Mouse (Mus musculus) C2C12 (cell line): ENCODE results near the gene Asrgl1. TPM values are rescaled to one million over a fixed set of nuclear protein-coding genes. Genes with fewer than 3 reads are reported as not detected.

Experiments
- H3K27me3 ChIP-seq: one replicate; pipeline ENCODE4 v1.6.1; 2011; ENCODE audit not compliant: control insufficient read depth, insufficient read depth, insufficient read length
- H3K36me3 ChIP-seq: one replicate; pipeline ENCODE4 v1.6.1; 2011; ENCODE audit not compliant: control insufficient read depth, insufficient read depth
- H3K4me3 ChIP-seq: one replicate; pipeline ENCODE4 v1.5.1; 2011; ENCODE audit warnings: mild to moderate bottlenecking, control low read depth; ENCODE audit not compliant: poor library complexity, insufficient read depth, severe bottlenecking
- H3K79me2 ChIP-seq: one replicate; pipeline ENCODE4 v1.6.1; 2011; ENCODE audit not compliant: control insufficient read depth, insufficient read depth
- H3K79me3 ChIP-seq: one replicate; pipeline ENCODE4 v1.6.1; 2011; ENCODE audit warnings: low read depth, control low read depth
- H3ac ChIP-seq: one replicate; pipeline ENCODE3; 2011; ENCODE audit warnings: low read depth; ENCODE audit not compliant: control insufficient read depth, insufficient read length
- CEBPB ChIP-seq: IDR thresholded peaks from one replicate; pipeline ENCODE4 v1.6.1; 2011; ENCODE audit warnings: low read depth, mild to moderate bottlenecking, control low read depth, moderate library complexity
- CTCF ChIP-seq: IDR thresholded peaks from one replicate; pipeline ENCODE4 v1.5.1; 2011; ENCODE audit not compliant: control insufficient read depth, insufficient read depth, insufficient read length
- FOSL1 ChIP-seq: IDR thresholded peaks from one replicate; pipeline ENCODE4 v1.8.0; 2011; ENCODE audit warnings: mild to moderate bottlenecking, low read length; ENCODE audit not compliant: poor library complexity, insufficient read depth, severe bottlenecking
- MAX ChIP-seq: IDR thresholded peaks from one replicate; pipeline ENCODE4 v1.6.1; 2011; ENCODE audit warnings: mild to moderate bottlenecking, control low read depth
- MYOD1 ChIP-seq: IDR thresholded peaks from one replicate; pipeline ENCODE4 v1.6.1; 2011; ENCODE audit warnings: low read depth; ENCODE audit not compliant: control insufficient read depth, insufficient read length
- MYOG ChIP-seq: IDR thresholded peaks from one replicate; pipeline ENCODE4 v1.6.1; 2011; ENCODE audit not compliant: control insufficient read depth, insufficient read length; ENCODE audit errors: extremely low read depth
- USF1 ChIP-seq: IDR thresholded peaks from one replicate; pipeline ENCODE4 v1.6.1; 2011; ENCODE audit warnings: low read depth, mild to moderate bottlenecking, control low read depth, moderate library complexity
- polyA plus RNA-seq: library from polyadenylated mRNA; unstranded; fragments of >200 nt; fragmentation: generic; extraction: Trizol; gene quantifications from one replicate; pipeline ENCODE4 v1.2.1, GENCODE M21; 2012; ENCODE audit warnings: missing spikeins

Gene Asrgl1
- polyA plus RNA-seq, 1 experiment: 4.1 TPM

DNA sequence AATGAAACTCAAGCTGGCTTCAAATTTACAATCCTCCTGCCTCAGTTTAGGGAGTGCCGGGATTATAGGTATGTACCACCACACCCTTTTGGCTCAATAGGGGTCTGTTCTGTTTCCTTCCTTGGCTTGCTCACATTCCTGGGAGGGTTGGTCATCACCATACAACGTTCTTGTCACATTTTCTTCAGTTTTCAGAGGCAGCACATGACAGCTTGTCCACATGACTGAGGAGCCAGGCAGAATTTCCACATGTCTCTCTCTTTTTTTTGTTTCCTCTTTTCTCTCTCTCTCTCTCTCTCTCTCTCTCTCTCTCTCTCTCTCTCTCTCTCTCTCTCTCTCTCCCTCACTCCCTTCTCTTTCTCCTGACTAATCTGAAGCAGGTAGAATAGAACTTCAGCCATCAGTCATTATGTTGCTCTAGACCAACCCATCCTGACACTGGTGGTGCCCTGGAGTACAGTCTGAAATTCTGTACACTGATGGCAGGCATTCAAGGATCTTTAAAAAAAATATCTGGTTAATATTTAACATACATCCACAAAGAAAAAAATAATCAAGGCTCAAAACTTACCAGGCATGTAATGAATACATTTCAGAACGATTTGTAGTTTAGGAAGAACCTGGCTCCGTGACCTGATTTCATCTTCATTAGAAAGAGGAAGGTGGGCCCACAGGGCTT lies 58.3 kb downstream of the Asrgl1 start:
- no peaks in the 10 kb centered on the region for H3K27me3 ChIP-seq
- H3K79me2 ChIP-seq: no peaks in the 10 kb centered on the region
- no peaks in the 10 kb centered on the region for H3K36me3 ChIP-seq
- H3ac ChIP-seq: no peak overlapping the region
- TF ChIP-seq USF1 (peak; percentile 95), MAX (peak; percentile 76), FOSL1 (peak; percentile 41), CTCF (no peak), MYOG (no peak), MYOD1 (no peak), CEBPB (no peak)
- no peaks in the 10 kb centered on the region for H3K79me3 ChIP-seq
- no peak overlapping the region for H3K4me3 ChIP-seq

GRCm38 (mm10) chr19:9076035-9076434 lies 59.4 kb downstream of the Asrgl1 start:
- Histone ChIP-seq H3K4me3 (no peak overlapping the region), H3K79me3 (no peaks in the 10 kb centered on the region), H3K79me2 (no peaks in the 10 kb centered on the region), H3K36me3 (no peaks in the 10 kb centered on the region), H3K27me3 (no peaks in the 10 kb centered on the region), H3ac (no peak overlapping the region)
- TF ChIP-seq MYOD1: no peak
- TF ChIP-seq FOSL1: no peak
- no peak for TF ChIP-seq MYOG
- no peak for TF ChIP-seq CEBPB
- no peak for TF ChIP-seq CTCF
- no peak for TF ChIP-seq MAX
- TF ChIP-seq USF1: no peak

DNA sequence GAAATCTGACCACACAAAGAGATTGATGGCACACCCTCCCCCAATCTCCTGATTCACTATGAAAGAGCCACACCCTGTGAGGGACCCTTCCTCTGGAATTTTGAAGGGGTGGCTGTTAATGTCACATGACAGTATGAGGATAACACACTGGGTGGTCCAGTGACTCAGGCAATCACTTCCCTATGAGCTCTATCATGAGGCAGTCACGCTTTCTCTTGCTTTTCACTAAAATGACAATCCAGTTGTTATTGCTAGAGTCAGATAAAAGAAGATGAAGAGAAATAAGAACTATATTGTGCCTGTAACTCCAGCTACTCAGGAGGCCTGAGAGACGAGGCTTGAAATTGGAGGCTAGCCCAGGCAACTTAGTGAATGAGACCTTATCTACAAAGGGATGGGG lies 59.9 kb downstream of the Asrgl1 start:
- no peaks in the 10 kb centered on the region for H3K27me3 ChIP-seq
- H3ac ChIP-seq: no peak overlapping the region
- H3K79me3 ChIP-seq: no peaks in the 10 kb centered on the region
- no peak overlapping the region for H3K4me3 ChIP-seq
- no peak for TF ChIP-seq MYOD1
- TF ChIP-seq USF1: peak; percentile 77
- TF ChIP-seq CEBPB: no peak
- TF ChIP-seq CTCF: no peak
- TF ChIP-seq MAX: no peak
- no peaks in the 10 kb centered on the region for H3K36me3 ChIP-seq
- H3K79me2 ChIP-seq: no peaks in the 10 kb centered on the region

DNA sequence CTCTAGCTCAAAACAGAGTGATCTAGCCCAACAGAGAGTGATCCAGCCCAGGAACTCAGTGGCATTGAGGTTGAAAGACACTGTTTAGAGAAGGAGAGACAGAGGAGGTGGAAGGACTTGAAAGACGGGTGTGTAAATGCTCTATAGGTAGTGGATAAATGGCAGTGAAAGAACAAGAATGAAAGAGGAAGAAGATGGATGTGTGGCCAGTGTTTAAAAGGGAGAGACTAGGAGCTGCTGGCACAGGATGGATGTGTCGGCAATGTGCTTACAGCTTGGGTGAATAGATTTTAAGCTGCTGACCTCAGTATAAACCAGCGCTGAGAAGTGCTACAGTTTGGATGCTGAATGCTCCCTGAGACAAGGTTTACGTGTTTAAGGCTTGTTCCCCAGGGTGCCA lies 61.0 kb downstream of the Asrgl1 start:
- no peaks in the 10 kb centered on the region for H3K36me3 ChIP-seq
- H3K27me3 ChIP-seq: no peaks in the 10 kb centered on the region
- H3K79me3 ChIP-seq: no peaks in the 10 kb centered on the region
- no peak overlapping the region for H3K4me3 ChIP-seq
- TF ChIP-seq MYOG (no peak), MAX (no peak), CTCF (no peak), USF1 (no peak), CEBPB (no peak), FOSL1 (no peak), MYOD1 (no peak)
- H3K79me2 ChIP-seq: no peaks in the 10 kb centered on the region
- H3ac ChIP-seq: peak overlapping the region; percentile 31

DNA sequence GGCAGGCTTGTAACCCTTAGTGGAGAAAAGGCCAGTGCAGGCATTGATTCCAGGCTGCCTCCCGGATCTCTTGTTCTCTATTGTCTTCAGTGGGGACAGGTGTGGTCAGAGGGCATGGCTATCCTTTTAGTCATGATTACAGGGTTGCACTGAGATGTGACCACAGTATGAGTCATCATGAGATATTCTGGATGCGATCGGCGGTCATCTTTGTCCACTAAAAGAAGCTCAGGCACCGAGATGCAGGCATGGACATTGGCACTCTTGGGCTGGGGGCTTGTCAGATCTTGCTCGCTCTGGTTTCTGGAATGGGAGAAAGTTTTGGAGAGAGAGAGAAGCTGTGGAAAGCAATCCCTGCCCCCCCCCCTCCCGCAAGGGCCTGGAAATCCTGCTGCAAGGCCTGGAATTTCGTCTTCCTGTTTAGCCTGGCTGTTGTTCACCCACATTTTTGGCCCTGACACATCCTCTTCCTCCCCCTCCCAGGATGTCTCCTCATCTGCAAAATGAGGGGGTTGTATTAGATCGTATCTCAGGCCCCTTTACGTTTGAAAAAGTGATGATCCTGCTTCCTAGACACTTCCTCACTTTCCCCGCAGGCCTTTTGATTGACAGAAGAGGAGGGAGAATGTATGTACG lies 61.5 kb downstream of the Asrgl1 start:
- Histone ChIP-seq H3K27me3 (no peaks in the 10 kb centered on the region), H3ac (peak overlapping the region; percentile 31), H3K79me2 (no peaks in the 10 kb centered on the region), H3K36me3 (no peaks in the 10 kb centered on the region), H3K79me3 (no peaks in the 10 kb centered on the region), H3K4me3 (no peak overlapping the region)
- TF ChIP-seq USF1 (no peak), FOSL1 (peak; percentile 100), CTCF (no peak), CEBPB (peak; percentile 37), MAX (no peak), MYOD1 (peak; percentile 87), MYOG (no peak)

DNA sequence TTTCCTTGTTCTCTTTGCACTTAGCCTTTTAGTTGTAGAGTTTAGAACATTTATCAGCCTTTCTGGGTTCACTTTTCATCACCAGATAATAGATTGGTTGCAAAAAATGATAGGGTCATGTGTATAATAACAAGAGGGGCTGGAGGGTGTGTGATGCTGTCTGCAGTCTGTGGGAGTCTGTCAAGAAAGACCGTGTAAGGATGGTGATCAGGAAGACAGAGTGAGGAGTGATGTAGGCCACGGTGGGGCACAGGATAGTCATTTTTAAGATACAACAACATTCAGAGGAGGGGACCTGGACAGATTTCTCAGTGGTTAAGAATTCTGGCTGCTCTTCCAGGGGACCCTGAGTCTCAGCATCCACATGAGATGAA lies 63.3 kb downstream of the Asrgl1 start:
- Histone ChIP-seq H3K36me3 (no peaks in the 10 kb centered on the region), H3K79me2 (no peaks in the 10 kb centered on the region), H3K27me3 (no peaks in the 10 kb centered on the region), H3K79me3 (no peaks in the 10 kb centered on the region), H3K4me3 (no peak overlapping the region), H3ac (no peak overlapping the region)
- TF ChIP-seq FOSL1: no peak
- TF ChIP-seq MAX: no peak
- TF ChIP-seq USF1: no peak
- TF ChIP-seq MYOG: no peak
- TF ChIP-seq CTCF: no peak
- TF ChIP-seq MYOD1: no peak
- no peak for TF ChIP-seq CEBPB
